Mouse (Mus musculus) MEL-GATA-1-ER (cell line): Measurements from ENCODE around the gene Phlpp2.
A peak's percentile ranks its signal among the peaks of the same experiment; 100 is the strongest.

Source experiments
- DNase-seq: peaks from one replicate; pipeline ENCODE4 v3.0.0-alpha.2; 2012; ENCODE audit warnings: low read depth; ENCODE audit errors: extremely low read depth

Gene Phlpp2

GRCm38 (mm10) chr8:109902379-109902778, 34.0 kb downstream of the Phlpp2 start:
- DNase-seq: no peak

- no peak for DNase-seq
Observed at GRCm38 (mm10) chr8:109903909-109904469, 35.6 kb downstream of the Phlpp2 start.

- DNase-seq: no peak
Observed at GRCm38 (mm10) chr8:109904928-109905668, 36.8 kb downstream of the Phlpp2 start.

- no peak for DNase-seq
Observed at GRCm38 (mm10) chr8:109906907-109907306, 38.6 kb downstream of the Phlpp2 start.

DNA sequence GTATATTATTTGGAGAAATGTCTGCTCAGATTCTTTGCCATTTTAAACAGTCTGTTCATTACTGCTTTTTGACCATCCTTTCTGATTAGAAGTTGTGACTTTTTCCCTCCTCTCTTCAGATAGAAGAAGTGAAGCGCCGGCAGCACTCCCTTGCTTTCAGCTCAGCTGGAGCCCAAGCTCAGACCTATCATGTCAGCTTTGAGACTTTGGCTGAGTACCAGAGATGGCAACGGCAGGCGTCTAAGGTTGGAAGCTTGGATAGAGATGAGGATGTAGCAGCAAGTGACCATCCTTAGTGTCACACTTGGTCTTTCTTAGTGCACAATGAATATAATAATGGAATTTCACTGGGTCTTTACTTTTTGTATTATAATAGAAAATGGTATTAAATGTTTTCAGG, 39.0 kb downstream of the Phlpp2 start:
- no peak for DNase-seq

- peak; percentile 6 for DNase-seq
Observed at GRCm38 (mm10) chr8:109917277-109917676, 48.9 kb downstream of the Phlpp2 start.

- no peak for DNase-seq
Observed at GRCm38 (mm10) chr8:109920406-109921390, 52.4 kb downstream of the Phlpp2 start.

DNA sequence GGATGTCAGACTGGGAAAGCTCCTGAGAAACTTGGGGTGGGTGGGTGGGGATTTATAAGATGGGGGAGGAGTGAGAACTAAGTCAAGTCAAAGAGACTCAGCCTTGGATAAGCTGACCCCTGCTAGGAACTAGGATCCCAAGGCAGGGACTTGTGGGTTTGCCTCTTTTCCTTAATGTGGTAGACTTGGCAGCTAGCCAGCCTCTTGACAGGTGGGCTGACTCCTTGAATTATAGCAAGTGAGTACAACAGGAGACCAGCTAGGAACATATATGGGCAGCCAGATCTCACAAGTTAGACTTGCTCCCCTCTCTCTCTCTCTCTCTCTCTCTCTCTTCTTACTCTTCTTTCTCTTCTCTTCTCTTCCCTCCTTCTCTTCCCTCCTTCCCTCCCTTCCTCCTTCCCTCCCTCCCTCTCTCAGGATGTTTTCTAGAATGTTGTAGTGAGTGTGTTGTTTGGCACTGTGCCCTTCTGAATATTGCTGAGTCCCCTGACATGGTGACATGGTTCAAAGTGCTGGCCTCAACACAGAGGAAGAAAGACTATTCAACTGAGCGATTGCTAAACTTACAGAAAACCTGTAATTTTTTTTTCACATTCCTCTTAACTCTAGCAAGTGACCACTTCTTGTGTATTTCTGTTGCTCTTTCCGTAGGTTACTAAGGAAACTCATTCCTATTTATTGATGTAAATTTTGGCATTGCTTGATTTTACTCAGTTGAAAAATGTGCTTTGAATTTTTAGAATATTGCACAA, 73.4 kb downstream of the Phlpp2 start:
- no peak for DNase-seq

GRCm38 (mm10) chr8:109945153-109945632, 76.9 kb downstream of the Phlpp2 start:
- DNase-seq: no peak

GRCm38 (mm10) chr8:109945694-109946093, 77.4 kb downstream of the Phlpp2 start:
- DNase-seq: no peak

DNA sequence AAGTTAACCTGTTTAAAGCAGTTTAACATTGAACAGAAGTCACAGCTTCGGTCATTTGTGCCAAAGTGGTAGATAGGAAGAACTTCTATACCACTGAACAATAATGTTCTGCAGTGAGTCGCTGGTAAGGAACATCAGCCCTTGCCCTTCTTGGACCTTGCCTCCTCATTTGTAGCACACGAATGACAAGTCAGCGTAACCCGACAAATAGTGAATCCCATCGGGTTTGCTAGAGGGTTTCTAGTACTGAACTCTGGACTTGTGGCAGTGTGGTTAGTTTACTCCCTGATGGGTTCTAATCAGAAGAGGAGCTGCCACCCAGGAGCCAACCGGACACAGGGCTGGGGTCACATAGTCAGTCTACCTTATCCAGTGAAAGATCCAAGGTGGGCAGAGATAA, 77.9 kb downstream of the Phlpp2 start:
- DNase-seq: no peak

- peak; percentile 25 for DNase-seq
Observed at GRCm38 (mm10) chr8:109947447-109948284, 79.3 kb downstream of the Phlpp2 start.

GRCm38 (mm10) chr8:109948285-109948564, 79.9 kb downstream of the Phlpp2 start:
- no peak for DNase-seq

GRCm38 (mm10) chr8:109952171-109952570, 83.8 kb downstream of the Phlpp2 start:
- DNase-seq: no peak

GRCm38 (mm10) chr8:109954486-109954948, 86.2 kb downstream of the Phlpp2 start:
- DNase-seq: no peak

DNA sequence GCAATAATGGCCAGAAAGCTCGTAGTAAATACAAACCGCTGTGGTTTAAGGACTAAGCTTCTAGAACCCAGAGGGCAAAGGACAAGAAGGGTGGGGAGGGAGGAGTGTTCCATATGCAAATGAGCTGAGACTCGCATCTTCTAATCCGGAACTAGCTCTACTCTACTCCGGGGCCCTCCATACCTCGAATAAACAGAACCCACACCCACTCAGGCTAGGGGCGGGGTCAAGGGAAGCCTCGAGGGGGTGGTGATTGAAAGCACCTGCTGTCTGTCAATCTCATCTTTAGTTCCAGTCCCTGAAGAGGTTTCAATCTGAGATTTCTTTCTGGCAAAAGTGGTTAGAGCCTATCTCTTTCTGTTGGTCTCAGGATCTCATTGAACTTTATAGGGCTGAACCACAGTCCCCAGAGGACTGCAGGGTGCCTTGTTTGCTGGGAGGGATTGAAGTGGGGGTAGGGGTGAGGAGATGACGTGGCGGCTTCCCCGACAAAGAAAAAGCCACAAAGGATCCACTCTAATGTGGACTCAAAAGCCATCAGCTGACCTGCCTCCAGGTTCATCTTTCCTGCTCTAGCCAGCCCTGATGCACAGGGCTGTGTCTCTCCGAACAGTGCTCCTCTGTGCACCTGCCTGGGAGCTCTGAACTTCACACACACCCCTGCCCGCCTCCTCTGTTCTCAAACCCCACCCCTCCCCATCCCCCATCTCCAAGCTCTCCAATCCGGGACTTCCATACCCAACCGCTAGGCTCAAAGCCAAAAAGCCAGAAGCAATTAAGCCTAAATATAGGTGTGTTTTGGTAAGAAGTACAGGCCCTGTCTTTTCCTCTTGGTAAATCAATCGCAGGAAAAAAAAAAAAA, 89.1 kb downstream of the Phlpp2 start:
- peak; percentile 15 for DNase-seq

- DNase-seq: no peak
Observed at GRCm38 (mm10) chr8:109958036-109958655, 89.8 kb downstream of the Phlpp2 start.

GRCm38 (mm10) chr8:109959112-109959511, 90.8 kb downstream of the Phlpp2 start:
- DNase-seq: no peak
